19 mouse cellular contexts compared by ENCODE assay signal in the genomic region with DNA sequence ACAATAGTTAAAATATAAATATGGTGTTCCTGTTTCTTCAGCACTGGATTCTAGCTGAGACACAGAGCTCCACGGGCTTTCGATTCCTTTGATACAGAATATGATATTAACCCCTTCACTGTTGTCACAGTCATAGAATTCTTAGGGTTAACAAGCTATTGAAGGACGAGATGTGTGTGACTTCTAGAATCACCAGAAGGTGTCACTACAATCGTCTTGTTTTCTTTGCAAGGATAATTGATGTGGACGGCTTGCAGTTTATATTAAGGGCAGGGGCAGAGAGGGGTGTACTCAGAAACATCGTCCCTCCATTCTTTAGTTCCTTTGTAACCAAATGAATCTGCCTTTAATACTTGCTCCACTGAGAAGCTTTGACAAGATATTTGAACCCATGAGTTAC.
DNase-seq lines count a peak whose midpoint lies in the region; TF ChIP-seq lines count a peak whose summit lies in the region.
"Had no signal": no experiment of that assay in that cellular context is flagged by ENCODE, and none has a peak within 500 bp of the region (broad histone marks: within the 10 kb centered on the region; RNA-seq: fewer than 3 reads in every experiment).

No protein-coding gene starts in this region.

- H3K4me1 ChIP-seq in lung, adult 2 months (ENCODE audit: control insufficient read depth, insufficient read depth, low read length), result no peaks in the 10 kb centered on the region
- H3K4me1 ChIP-seq: embryonic facial prominence, embryonic 15.5 days; heart, embryonic 15.5 days; limb, embryonic 15.5 days; neural tube, embryonic 12.5 days had no signal

- no peak overlapping the region for H3K4me3 ChIP-seq in layer of hippocampus, adult 2 months
- no peak overlapping the region for H3K4me3 ChIP-seq in lung, adult 2 months (replicated peaks; ENCODE audit: extremely low read depth, low read depth, low read length)
- H3K4me3 ChIP-seq: embryonic facial prominence, embryonic 15.5 days; heart, embryonic 15.5 days; limb, embryonic 15.5 days; neural tube, embryonic 12.5 days had no signal

- WGBS in lung, adult 2 months, result 27% methylated on average over 6 of the region's 6 CpGs

- no peak for TF ChIP-seq POLR2A in lung, adult 2 months (IDR thresholded peaks at IDR 0.05; ENCODE audit: borderline replicate concordance, extremely low read depth, low read depth, low read length)

- DNase-seq in layer of hippocampus, adult 2 months (ENCODE audit: low spot score in 2 of 2), result no peak
- no peak for DNase-seq in layer of hippocampus, adult 9-11 months
- DNase-seq in 3T3-L1 (ENCODE audit: low read depth, low spot score) (peak; percentile 20), 416B (ENCODE audit: low read depth) (peak; percentile 28), ZHBTc4 (ENCODE audit: low read depth, low spot score) (peak; percentile 17)
- no peak for DNase-seq in lung, adult 2 months
- DNase-seq in urinary bladder, postnatal 14 days (ENCODE audit: low spot score), result no peak
- DNase-seq in urinary bladder, postnatal 10 days (ENCODE audit: low spot score), result no peak
- DNase-seq: adrenal gland, postnatal 10 days; cerebellum, adult 11-12 months; cerebellum, postnatal 14 days; gastrocnemius, postnatal 14 days; layer of hippocampus, postnatal 36 days; lung, postnatal 36 days; thymus, postnatal 25 days had no signal

- no peak overlapping the region for H3K27ac ChIP-seq in layer of hippocampus, adult 2 months
- H3K27ac ChIP-seq: embryonic facial prominence, embryonic 15.5 days; heart, embryonic 15.5 days; limb, embryonic 15.5 days; neural tube, embryonic 12.5 days had no signal

- peak; percentile 51 for TF ChIP-seq CTCF in layer of hippocampus, adult 2 months (conservative IDR thresholded peaks at IDR 0.05)
- no peak for TF ChIP-seq CTCF in lung, adult 2 months (IDR thresholded peaks at IDR 0.05; ENCODE audit: insufficient read depth, low read length)

Comparison
In these comparisons a context has a peak if more than half of its experiments do, and no peak if none do; other contexts are left out.
1. DNase-seq: peak in 3T3-L1 (single experiment), 416B (single experiment) and ZHBTc4 (single experiment); none in layer of hippocampus, adult 2 months (0 of 2), layer of hippocampus, adult 9-11 months (single experiment), lung, adult 2 months (single experiment), urinary bladder, postnatal 14 days (single experiment) and urinary bladder, postnatal 10 days (single experiment).